Mouse (Mus musculus): ENCODE data around the gene Gtf2ird1. TPM values are rescaled to one million over a fixed set of nuclear protein-coding genes. Genes with fewer than 3 reads are reported as not detected.
"Not testable (repeated sequence)": the region's sequence is repeated elsewhere in the genome, so short reads cannot be mapped to it uniquely, and the experiment has no call there.

Gtf2ird1 gene
- polyA plus RNA-seq, 1 experiment from 2014 or later = 93.3 TPM

DNA sequence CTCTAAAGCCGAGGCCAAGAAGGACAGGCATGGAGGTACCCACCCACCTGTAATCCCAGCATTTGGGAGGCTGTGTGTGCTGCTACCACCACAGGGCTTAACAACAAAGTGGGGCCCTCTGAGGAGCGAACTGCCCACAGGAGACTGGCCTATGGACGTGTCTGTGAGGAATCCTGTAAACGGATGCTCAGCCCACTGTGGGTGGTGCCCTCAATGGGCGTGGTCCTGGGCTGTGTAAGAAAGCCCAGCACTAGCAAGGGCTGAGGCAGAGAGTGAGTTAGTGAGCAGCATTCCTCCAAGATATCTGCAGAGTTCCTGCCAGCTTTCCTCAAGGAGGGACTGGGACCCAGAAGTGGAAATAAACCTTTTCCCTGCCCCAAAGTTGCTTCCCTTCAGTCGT, 62.9 kb downstream of the Gtf2ird1 start:
- no peak for ATAC-seq (replicated peaks)
- Histone ChIP-seq H3K27ac (replicated peaks) (no peak overlapping the region), H3K9me3 (no peaks in the 10 kb centered on the region), H3K4me3 (no peak overlapping the region), H3K36me3 (peaks cover 81% of the 10 kb centered on the region), H3K4me1 (0 out of 2 replicates have a peak, but pooled peaks cover 4% of the 10 kb centered on the region), H3K4me2 (replicated peaks) (no peak overlapping the region), H3K9ac (replicated peaks) (no peak overlapping the region), H3K27me3 (no peaks in the 10 kb centered on the region)
- WGBS = 79% methylated on average over 6 of the region's 6 CpGs

DNA sequence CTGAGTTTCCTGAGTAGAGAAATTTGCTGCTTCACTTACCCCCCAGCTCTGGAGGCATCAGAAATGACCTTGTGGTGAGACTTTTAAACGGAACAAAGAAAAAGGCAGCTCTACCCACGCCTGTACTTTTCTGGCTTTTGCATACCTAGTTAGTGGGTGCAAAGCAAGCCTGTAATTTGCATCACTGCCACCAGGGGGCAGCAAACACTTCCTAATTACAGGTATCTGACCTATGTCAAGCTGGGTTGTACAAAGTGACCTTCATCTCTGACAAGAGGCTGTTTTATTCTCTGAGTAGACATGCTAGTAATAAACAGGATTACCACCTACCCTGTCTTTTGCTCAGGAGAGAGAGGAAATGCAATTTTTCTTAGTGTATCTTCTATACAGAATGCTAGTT, 71.4 kb downstream of the Gtf2ird1 start:
- Histone ChIP-seq H3K4me2 (replicated peaks) (no peak overlapping the region), H3K4me1 (no peaks in the 10 kb centered on the region), H3K27ac (replicated peaks) (no peak overlapping the region), H3K27me3 (no peaks in the 10 kb centered on the region), H3K9me3 (no peaks in the 10 kb centered on the region), H3K9ac (replicated peaks) (no peak overlapping the region), H3K4me3 (no peak overlapping the region), H3K36me3 (peaks cover 86% of the 10 kb centered on the region)
- ATAC-seq (replicated peaks) = no peak
- WGBS = 71% methylated on average over 2 of the region's 2 CpGs

DNA sequence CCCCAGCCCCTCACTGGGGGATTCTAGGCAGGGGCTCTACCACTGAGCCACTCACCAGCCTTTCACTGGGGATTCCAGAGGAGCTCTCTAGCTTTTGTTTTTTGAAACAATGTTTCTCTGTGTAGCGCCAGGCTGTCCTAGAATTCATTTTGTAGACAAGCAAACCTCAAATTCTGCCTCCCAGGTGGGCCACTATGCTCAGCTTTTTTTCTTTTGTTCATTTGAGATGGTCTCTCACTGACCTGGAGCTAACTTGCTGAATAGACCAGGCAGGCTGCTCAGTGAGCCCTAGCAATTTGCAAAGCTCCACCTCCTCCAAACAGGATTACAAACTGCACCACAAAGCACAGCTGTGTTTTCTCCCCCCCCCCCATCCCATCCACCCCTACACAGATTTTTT, 81.3 kb downstream of the Gtf2ird1 start:
- 35% methylated on average over 1 of the region's 1 CpGs for WGBS
- ATAC-seq (replicated peaks) = no peak
- Histone ChIP-seq H3K4me1 (no peaks in the 10 kb centered on the region), H3K36me3 (peaks cover 39% of the 10 kb centered on the region), H3K9me3 (no peaks in the 10 kb centered on the region), H3K27ac (replicated peaks) (no peak overlapping the region), H3K9ac (replicated peaks) (no peak overlapping the region), H3K4me3 (no peak overlapping the region), H3K27me3 (no peaks in the 10 kb centered on the region), H3K4me2 (replicated peaks) (no peak overlapping the region)

DNA sequence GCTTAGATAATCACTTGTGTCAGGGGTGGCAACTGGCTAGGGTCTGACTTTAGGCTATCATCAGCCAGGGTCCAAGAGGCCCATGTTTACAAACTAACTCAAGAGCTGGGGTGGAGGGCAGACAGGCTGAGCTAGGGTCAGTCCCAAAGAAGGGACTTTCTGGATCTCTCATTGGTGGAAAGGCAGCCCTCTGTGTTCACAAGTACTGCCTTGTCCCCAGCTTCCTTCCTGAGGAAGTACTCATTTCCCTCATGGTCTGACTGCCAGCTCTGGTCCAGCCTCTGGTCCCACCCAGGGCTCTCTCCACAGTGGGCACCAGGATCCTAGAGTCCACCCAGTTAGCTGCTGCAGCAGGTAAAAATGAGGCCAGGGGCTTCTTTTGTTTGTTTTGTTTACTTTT, 82.0 kb downstream of the Gtf2ird1 start:
- no peak for ATAC-seq (replicated peaks)
- H3K4me1 ChIP-seq = no peaks in the 10 kb centered on the region
- H3K27me3 ChIP-seq = no peaks in the 10 kb centered on the region
- H3K9me3 ChIP-seq = no peaks in the 10 kb centered on the region
- H3K4me3 ChIP-seq = no peak overlapping the region
- H3K36me3 ChIP-seq = peaks cover 42% of the 10 kb centered on the region
- H3K27ac ChIP-seq (replicated peaks) = no peak overlapping the region
- H3K4me2 ChIP-seq (replicated peaks) = no peak overlapping the region
- H3K9ac ChIP-seq (replicated peaks) = no peak overlapping the region

DNA sequence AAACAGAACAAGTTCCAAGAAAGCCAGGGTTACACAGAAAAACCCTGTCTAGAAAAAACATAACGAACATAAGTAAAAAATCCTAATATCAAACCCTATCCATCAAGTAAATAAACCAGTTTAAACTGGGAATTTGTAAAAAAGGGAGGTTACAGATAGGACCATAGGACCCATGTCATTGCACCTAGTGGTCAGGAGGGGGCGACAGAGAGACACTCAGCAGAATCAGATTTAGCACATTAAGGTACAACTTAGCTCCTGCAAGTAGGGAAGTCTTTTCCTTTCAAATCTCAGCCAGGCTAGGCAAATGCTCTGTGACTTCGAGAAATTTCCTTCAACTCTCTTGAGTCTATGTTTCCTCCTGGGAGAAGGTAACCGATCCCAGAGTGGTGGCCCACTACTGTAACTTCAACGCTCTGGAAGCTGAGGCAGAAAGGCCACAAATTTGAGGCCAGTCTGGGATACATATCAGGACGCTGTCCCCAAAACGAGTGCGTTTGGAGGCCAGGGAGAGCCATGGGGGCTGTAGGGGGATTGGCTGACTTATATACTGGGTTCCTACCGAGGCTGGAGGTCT, 82.5 kb downstream of the Gtf2ird1 start:
- no peak for ATAC-seq (replicated peaks)
- Histone ChIP-seq H3K4me1 (no peaks in the 10 kb centered on the region), H3K36me3 (peaks cover 42% of the 10 kb centered on the region), H3K4me2 (replicated peaks) (no peak overlapping the region), H3K9me3 (no peaks in the 10 kb centered on the region), H3K27ac (replicated peaks) (no peak overlapping the region), H3K4me3 (no peak overlapping the region), H3K27me3 (no peaks in the 10 kb centered on the region), H3K9ac (replicated peaks) (no peak overlapping the region)
- WGBS = 74% methylated on average over 9 of the region's 9 CpGs

DNA sequence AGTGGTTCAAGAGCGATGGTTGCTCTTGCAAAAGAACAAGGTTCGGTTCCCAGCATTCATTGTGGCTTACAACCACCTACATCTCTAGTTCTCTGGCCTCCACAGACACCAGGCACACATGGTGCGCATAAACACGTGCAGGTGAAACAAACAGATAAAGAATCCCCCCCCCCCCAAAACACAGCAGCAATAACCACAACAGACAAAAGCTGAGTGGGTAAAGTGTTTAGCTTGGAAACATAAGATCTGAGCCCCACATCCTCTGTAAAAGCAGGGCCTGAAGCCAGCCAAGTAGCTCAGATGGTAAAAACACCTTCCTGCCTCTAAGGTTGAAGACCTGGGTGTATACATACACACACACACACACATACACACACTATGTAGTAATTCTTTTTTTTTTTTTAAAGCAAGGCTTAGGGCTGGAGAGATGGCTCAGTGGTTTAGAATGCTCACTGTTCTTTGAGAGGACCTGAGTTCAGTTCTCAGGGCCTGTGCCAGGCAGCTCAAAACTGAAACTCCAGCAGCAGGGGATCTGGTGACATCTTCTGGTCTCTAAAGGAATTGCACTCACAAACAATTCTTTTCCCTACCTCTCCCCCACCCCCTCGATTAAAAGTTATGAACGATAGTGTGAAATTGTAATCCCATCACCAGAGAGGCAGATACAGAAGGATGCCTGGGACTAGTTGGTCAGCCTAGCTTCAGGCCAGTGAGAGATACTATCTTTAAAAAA, 83.4 kb downstream of the Gtf2ird1 start:
- Histone ChIP-seq H3K4me2 (replicated peaks) (no peak overlapping the region), H3K4me1 (no peaks in the 10 kb centered on the region), H3K4me3 (no peak overlapping the region), H3K36me3 (peaks cover 40% of the 10 kb centered on the region), H3K27ac (replicated peaks) (no peak overlapping the region), H3K9ac (replicated peaks) (no peak overlapping the region), H3K9me3 (no peaks in the 10 kb centered on the region), H3K27me3 (no peaks in the 10 kb centered on the region)
- ATAC-seq (replicated peaks) = no peak
- WGBS = 96% methylated on average over 6 of the region's 6 CpGs

DNA sequence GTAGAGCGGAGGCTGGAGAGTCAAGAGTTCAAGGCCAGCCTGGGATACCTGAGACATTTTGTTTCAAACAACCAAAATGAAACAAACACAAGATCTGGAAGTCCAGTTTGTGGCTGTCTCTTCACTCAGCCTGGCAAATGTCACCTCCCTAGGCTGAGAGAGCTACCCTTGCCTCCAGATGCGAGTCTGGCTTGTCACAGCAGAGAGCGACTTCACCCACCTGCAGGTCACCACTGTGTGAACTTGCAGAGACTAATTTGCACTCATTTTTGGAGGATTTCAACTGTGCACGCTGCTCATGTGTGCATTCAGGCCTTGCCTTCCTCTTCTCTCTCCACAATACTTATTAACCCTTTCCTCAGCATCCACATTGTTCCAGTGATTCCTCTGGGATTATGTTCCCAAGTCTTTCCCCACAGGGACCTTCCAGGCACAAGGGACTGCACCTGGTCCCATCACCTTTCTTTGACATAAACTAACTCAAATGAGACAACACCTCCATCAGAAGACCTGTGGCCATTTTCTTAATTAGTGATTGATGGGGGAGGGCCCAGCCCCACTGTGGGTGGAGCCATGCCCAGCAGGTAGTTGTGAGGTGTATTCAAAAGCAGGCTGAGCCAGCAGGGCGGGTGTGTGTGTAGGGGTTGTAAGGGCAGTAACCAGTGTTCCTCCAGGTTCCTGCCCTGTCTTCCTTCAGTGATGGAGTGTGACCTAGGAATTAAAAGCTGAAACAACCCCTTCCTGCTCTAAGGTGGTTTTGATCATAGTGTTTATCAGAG, 84.8 kb downstream of the Gtf2ird1 start:
- 78% methylated on average over 5 of the region's 5 CpGs for WGBS
- Histone ChIP-seq H3K9ac (replicated peaks) (no peak overlapping the region), H3K4me1 (no peaks in the 10 kb centered on the region), H3K27ac (replicated peaks) (no peak overlapping the region), H3K4me2 (replicated peaks) (no peak overlapping the region), H3K27me3 (no peaks in the 10 kb centered on the region), H3K4me3 (no peak overlapping the region), H3K9me3 (no peaks in the 10 kb centered on the region), H3K36me3 (peaks cover 37% of the 10 kb centered on the region; the same call in 1 of the 2 replicates)
- no peak for ATAC-seq (replicated peaks)

DNA sequence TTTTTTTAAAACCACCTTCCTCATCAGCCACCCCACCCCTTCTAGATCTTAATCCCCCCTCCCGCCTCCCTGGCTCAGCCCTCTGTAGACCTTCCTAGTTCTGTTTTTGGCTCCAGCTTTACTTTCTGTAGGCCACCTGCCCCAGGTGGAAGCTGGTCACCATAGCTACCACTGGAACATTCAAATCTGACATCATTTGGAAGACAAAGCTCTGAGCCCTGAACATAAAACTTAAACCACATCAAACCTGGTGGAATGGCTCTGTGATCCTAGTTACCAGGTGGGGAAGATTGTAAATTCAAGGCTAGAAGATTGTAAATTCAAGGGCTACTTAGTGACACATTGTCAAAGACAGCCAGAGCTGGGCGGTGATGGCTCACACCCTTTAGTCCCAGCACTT, 85.7 kb downstream of the Gtf2ird1 start:
- 90% methylated on average over 2 of the region's 2 CpGs for WGBS
- Histone ChIP-seq H3K9ac (replicated peaks) (no peak overlapping the region), H3K4me2 (replicated peaks) (no peak overlapping the region), H3K27ac (replicated peaks) (no peak overlapping the region), H3K4me1 (no peaks in the 10 kb centered on the region), H3K36me3 (peaks cover 38% of the 10 kb centered on the region; the same call in 1 of the 2 replicates), H3K27me3 (no peaks in the 10 kb centered on the region), H3K9me3 (no peaks in the 10 kb centered on the region), H3K4me3 (no peak overlapping the region)
- no peak for ATAC-seq (replicated peaks)

DNA sequence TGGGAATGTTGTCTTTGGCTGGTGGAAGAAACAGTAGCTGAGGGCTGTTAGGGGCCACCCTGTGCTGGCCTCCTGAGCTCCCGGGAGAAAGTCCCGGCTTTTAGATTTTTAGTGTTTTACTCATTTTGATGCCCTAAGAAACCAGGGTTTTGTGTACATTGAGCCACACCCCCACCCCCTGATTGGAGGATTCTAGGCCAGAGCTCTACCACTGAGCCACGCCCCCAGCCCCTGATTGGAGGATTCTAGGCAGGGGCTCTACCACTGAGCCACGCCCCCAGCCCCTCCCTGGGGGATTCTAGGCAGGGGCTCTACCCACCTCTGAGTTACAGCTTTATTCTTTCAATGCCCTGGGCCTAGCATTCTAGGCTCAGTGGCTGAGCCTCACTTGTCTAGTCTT, 97.4 kb downstream of the Gtf2ird1 start:
- no peak overlapping the region for H3K27ac ChIP-seq (replicated peaks)
- no peak overlapping the region for H3K4me3 ChIP-seq
- H3K36me3 ChIP-seq = peaks cover 53% of the 10 kb centered on the region
- 93% methylated on average over 4 of the region's 4 CpGs for WGBS
- H3K4me1 ChIP-seq = no peaks in the 10 kb centered on the region
- no peaks in the 10 kb centered on the region for H3K9me3 ChIP-seq
- ATAC-seq (replicated peaks) = no peak
- H3K27me3 ChIP-seq = no peaks in the 10 kb centered on the region
- H3K9ac ChIP-seq (replicated peaks) = no peak overlapping the region
- H3K4me2 ChIP-seq (replicated peaks) = no peak overlapping the region

DNA sequence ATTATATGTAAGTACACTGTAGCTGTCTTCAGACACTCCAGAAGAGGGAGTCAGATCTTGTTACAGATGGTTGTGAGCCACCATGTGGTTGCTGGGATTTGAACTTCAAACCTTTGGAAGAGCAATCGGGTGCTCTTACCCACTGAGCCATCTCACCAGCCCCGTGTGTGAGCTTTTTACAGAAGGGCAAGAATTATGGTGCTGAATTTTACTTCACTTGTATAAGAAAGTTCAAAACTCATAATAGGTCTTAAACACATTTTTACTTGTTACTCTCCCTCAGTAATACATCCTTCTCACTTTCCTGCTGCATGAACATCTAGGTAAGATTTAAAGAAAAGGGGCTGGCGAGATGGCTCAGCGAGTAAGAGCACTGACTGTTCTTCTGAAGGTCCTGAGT, 101.1 kb downstream of the Gtf2ird1 start:
- not testable (repeated sequence) for H3K4me2 ChIP-seq (replicated peaks); H3K27ac ChIP-seq (replicated peaks); H3K27me3 ChIP-seq; H3K4me3 ChIP-seq; H3K9ac ChIP-seq (replicated peaks); ATAC-seq (replicated peaks); H3K4me1 ChIP-seq; H3K9me3 ChIP-seq
- WGBS = 92% methylated on average over 4 of the region's 4 CpGs
- peaks cover 33% of the 10 kb centered on the region for H3K36me3 ChIP-seq

DNA sequence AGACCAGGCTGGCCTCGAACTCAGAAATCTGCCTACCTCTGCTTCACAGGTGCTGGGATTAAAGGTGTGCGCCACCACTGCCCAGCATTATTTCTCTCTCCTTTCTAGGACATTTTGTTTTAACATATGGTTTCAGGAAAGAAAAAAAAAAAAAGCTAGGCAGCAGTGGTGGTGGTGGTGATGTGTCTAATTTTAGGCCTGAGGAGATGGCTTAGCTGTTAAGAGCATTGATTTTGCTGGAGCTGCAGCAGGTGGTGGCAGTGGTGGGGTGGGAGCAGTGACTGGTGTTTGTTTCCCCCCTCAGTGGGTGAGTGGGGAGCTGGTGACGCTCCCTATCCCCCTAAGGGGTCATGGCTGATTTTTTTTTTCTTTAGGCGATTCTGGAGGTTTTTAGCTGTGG, 103.4 kb downstream of the Gtf2ird1 start:
- H3K4me2 ChIP-seq (replicated peaks) = no peak overlapping the region
- no peak for ATAC-seq (replicated peaks)
- no peaks in the 10 kb centered on the region for H3K9me3 ChIP-seq
- no peaks in the 10 kb centered on the region for H3K27me3 ChIP-seq
- no peak overlapping the region for H3K9ac ChIP-seq (replicated peaks)
- 62% methylated on average over 4 of the region's 4 CpGs for WGBS
- H3K36me3 ChIP-seq = peaks cover 10% of the 10 kb centered on the region; the same call in 1 of the 2 replicates
- H3K27ac ChIP-seq (replicated peaks) = no peak overlapping the region
- no peak overlapping the region for H3K4me3 ChIP-seq
- H3K4me1 ChIP-seq = peaks cover 8% of the 10 kb centered on the region

DNA sequence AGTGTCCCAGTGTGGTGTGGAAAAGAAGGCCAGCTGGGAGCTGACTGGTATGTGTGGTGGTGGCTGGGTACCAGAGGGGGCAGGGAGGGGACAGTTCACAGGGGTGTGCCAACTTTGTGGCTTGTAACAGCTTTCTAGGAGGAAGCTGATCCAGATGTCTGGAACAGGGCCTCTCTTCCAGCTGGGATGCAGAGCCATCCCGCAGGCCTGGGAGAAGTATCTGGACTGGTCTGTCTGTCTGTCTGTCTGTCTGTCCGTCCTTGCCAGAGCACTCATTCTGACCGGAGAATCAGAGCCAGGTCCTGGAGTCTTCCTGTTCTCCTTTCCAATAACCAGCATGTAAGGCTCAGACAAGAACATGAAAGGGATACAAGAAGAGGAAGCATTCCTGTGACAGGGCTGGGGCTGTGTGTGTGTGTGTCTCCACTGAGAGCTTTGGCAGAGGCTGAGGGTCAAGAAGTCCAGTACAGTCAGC, 104.0 kb downstream of the Gtf2ird1 start:
- Histone ChIP-seq H3K36me3 (peaks cover 6% of the 10 kb centered on the region; the same call in 1 of the 2 replicates), H3K27ac (replicated peaks) (no peak overlapping the region)
- WGBS = 89% methylated on average over 3 of the region's 3 CpGs

More for the DNA sequence above, 104.0 kb downstream of the Gtf2ird1 start:
- no peak for ATAC-seq (replicated peaks)
- H3K27me3 ChIP-seq = no peaks in the 10 kb centered on the region
- no peak overlapping the region for H3K9ac ChIP-seq (replicated peaks)
- H3K4me3 ChIP-seq = no peak overlapping the region
- H3K9me3 ChIP-seq = no peaks in the 10 kb centered on the region
- no peak overlapping the region for H3K4me2 ChIP-seq (replicated peaks)
- H3K4me1 ChIP-seq = peaks cover 8% of the 10 kb centered on the region

Measured in forebrain, embryonic 15.5 days (tissue).